22 mouse cellular contexts compared by ENCODE assay signal in the genomic region with DNA sequence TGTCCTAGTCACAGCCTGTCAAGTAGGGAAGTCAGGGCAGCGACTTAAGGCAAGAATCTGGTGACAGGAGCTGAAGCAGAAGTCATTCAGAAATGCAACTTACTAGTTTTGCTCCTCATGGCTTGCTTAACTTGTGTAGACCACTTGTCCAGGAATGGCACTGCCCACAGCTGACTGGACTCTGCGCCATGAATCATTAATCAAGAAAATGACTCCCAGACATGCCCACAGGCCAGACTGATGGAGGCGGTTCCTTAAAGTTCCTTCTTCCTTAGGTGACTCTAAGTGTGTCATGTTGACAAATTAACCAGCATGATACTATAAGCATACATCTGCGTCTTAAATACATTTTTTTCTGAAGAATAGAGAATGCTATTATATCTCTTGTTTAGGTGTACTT.
DNase-seq lines count a peak whose midpoint lies in the region; ATAC-seq and TF ChIP-seq lines count a peak whose summit lies in the region.
"Had no signal": no experiment of that assay in that cellular context is flagged by ENCODE, and none has a peak within 500 bp of the region (broad histone marks: within the 10 kb centered on the region; RNA-seq: fewer than 3 reads in every experiment).

No protein-coding gene starts in this region.

- DNase-seq in adrenal gland, adult (ENCODE audit: inconsistent age in 2 of 2, low spot score in 1 of 2) = peak; percentile 12 to 31
- no peak for DNase-seq in adrenal gland, postnatal 14 days
- DNase-seq in kidney, adult 9 months = peak; percentile 13
- DNase-seq in kidney, postnatal 10 days = no peak
- DNase-seq in Patski (ENCODE audit: low read depth, low spot score) = peak; percentile 51
- DNase-seq: adrenal gland, adult 8-10 months; adrenal gland, postnatal 25 days; B cell, adult 2 months; cerebellum, adult 11 months; cerebellum, adult 18-20 months; cerebellum, adult 8-10 months; cerebellum, adult 9-11 months; cerebellum, postnatal 14 days; cerebellum, postnatal 36 days; embryo, embryonic 11 days had no signal

- in situ Hi-C loops in Patski (cut with MboI; ENCODE audit: low pct_unique_long_range_greater_than_20kb) = no loop called here

- no peak for TF ChIP-seq CTCF in Patski (IDR thresholded peaks at IDR 0.05)

- H3K27me3 ChIP-seq in Patski = no peaks in the 10 kb centered on the region
- H3K27me3 ChIP-seq: CH12.LX; embryonic facial prominence, embryonic 13.5 days; embryonic facial prominence, embryonic 15.5 days; forebrain, embryonic 12.5 days had no signal

- CTCF ChIA-PET in Patski (lab: Charles Lee) = interaction anchor here (0.7 kb wide), 1 partner anchor 10 kb away, joined by 3 read pairs; no protein-coding TSS in a partner anchor

- POLR2A ChIA-PET in Patski (lab: Charles Lee) = no interaction called here

- peak; percentile 99 for ATAC-seq in Patski
- ATAC-seq: CD4-positive, CD25-positive, alpha-beta regulatory T cell, adult 4 months; forebrain, embryonic 14.5 days; forebrain, embryonic 16.5 days had no signal

Comparison
In these comparisons a context has a peak if more than half of its experiments do, and no peak if none do; other contexts are left out.
1. DNase-seq: peak in adrenal gland, adult (2 of 2), kidney, adult 9 months (single experiment) and Patski (single experiment); none in adrenal gland, postnatal 14 days (single experiment) and kidney, postnatal 10 days (single experiment).